Mouse (Mus musculus) Patski (cell line): Measurements from ENCODE around the gene Ncbp2. TPM values are rescaled to one million over a fixed set of nuclear protein-coding genes. Genes with fewer than 3 reads are reported as not detected.
A peak's percentile ranks its signal among the peaks of the same experiment; 100 is the strongest.

Experiments used
- ATAC-seq: fragments of 100-300 bp; one replicate; pipeline ENCODE4 v1.8.0; 2021
- CTCF ChIA-PET: fragments of 350-600 bp; sonication (Branson Sonifier 250); formaldehyde crosslinking; loops from one replicate; lab custom pipeline; 2022; ENCODE audit warnings: inconsistent platforms; lab: Charles Lee
- POLR2A ChIA-PET: fragments of 350-600 bp; sonication (Branson Sonifier 250); formaldehyde crosslinking; loops from one replicate; lab custom pipeline; 2022; ENCODE audit warnings: antibody characterized with exemption, inconsistent platforms; lab: Charles Lee
- DNase-seq: peaks from one replicate; pipeline ENCODE4 v3.0.0-alpha.2; 2011; ENCODE audit warnings: low read depth, low spot score
- H3K27me3 ChIP-seq: fragments of 371-371 bp; one replicate; pipeline ENCODE4 v1.5.1; 2021
- CTCF ChIP-seq: fragments of 100-300 bp; IDR thresholded peaks from one replicate; pipeline ENCODE4 v1.5.1; 2021
- in situ Hi-C: fragments of 300-500 bp; cut with MboI; formaldehyde crosslinking; loops from 3 replicates; pipeline ENCODE4 v1.11.1; 2018; ENCODE audit warnings: low pct_unique_long_range_greater_than_20kb, mixed read lengths
- polyA plus RNA-seq: library from polyadenylated mRNA; unstranded; gene quantifications from one replicate; pipeline ENCODE4 v1.2.3, GENCODE M21; 2021

The Ncbp2 gene
- polyA plus RNA-seq, 1 experiment from 2014 or later: 114 TPM

GRCm38 (mm10) chr16:31963224-31963623, 14.9 kb downstream of the Ncbp2 start:
- ChIA-PET POLR2A (no interaction called here), CTCF (interaction anchor here (1.0 kb wide), 1 partner anchor 19 kb away, joined by 3 read pairs; no protein-coding TSS in a partner anchor)
- ATAC-seq (no peak), DNase-seq (no peak)
- H3K27me3 ChIP-seq: no peaks in the 10 kb centered on the region
- in situ Hi-C loops: no loop called here
- TF ChIP-seq CTCF: no peak

- ChIA-PET POLR2A (no interaction called here), CTCF (no interaction called here)
- no peak for TF ChIP-seq CTCF
- in situ Hi-C loops: no loop called here
- DNase-seq (no peak), ATAC-seq (no peak)
- H3K27me3 ChIP-seq: no peaks in the 10 kb centered on the region
These were observed 26.9 kb downstream of the Ncbp2 start for GRCm38 (mm10) chr16:31975258-31975657.

- no peaks in the 10 kb centered on the region for H3K27me3 ChIP-seq
These were observed 31.2 kb downstream of the Ncbp2 start for GRCm38 (mm10) chr16:31979501-31979900.

GRCm38 (mm10) chr16:31980946-31981345, 32.6 kb downstream of the Ncbp2 start:
- in situ Hi-C loops: no loop called here
- ChIA-PET CTCF (interaction anchor here (0.7 to 1.2 kb wide), 2 partner anchors 9 to 18 kb away, joined by 3 read pairs; no protein-coding TSS in a partner anchor), POLR2A (no interaction called here)
- peak; percentile 28 for TF ChIP-seq CTCF
- no peaks in the 10 kb centered on the region for H3K27me3 ChIP-seq
- DNase-seq: no peak
- ATAC-seq: no peak

More at GRCm38 (mm10) chr16:31979501-31979900, 31.2 kb downstream of the Ncbp2 start:
- in situ Hi-C loops: no loop called here
- no peak for TF ChIP-seq CTCF
- ChIA-PET POLR2A (no interaction called here), CTCF (no interaction called here)
- peak; percentile 47 for ATAC-seq
- no peak for DNase-seq

GRCm38 (mm10) chr16:31992039-31992438, 43.7 kb downstream of the Ncbp2 start:
- CTCF ChIA-PET: no interaction called here
- DNase-seq (no peak), ATAC-seq (no peak)
- H3K27me3 ChIP-seq: no peaks in the 10 kb centered on the region
- POLR2A ChIA-PET: no interaction called here
- in situ Hi-C loops: no loop called here
- TF ChIP-seq CTCF: peak; percentile 44

- DNase-seq: no peak
- no peak for TF ChIP-seq CTCF
- CTCF ChIA-PET: interaction anchor here (0.8 kb wide), 1 partner anchor 10 kb away, joined by 3 read pairs; the partner anchor contains the start of gene Senp5
- in situ Hi-C loops: no loop called here
- H3K27me3 ChIP-seq: no peaks in the 10 kb centered on the region
- ATAC-seq: no peak
- POLR2A ChIA-PET: no interaction called here
These were observed 44.9 kb downstream of the Ncbp2 start for GRCm38 (mm10) chr16:31993195-31993594.

- DNase-seq (no peak), ATAC-seq (no peak)
- H3K27me3 ChIP-seq: no peaks in the 10 kb centered on the region
- in situ Hi-C loops: no loop called here
- ChIA-PET CTCF (no interaction called here), POLR2A (no interaction called here)
- TF ChIP-seq CTCF: no peak
These were observed 45.6 kb downstream of the Ncbp2 start for GRCm38 (mm10) chr16:31993946-31994345.

- in situ Hi-C loops: no loop called here
- no peak for DNase-seq
- CTCF ChIA-PET: no interaction called here
- no peak for ATAC-seq
- no peak for TF ChIP-seq CTCF
- no peaks in the 10 kb centered on the region for H3K27me3 ChIP-seq
- POLR2A ChIA-PET: interaction anchor here (0.6 to 0.9 kb wide), 3 partner anchors 9 to 201 kb away, joined by 3 to 6 read pairs (median 4); no protein-coding TSS in a partner anchor
These were observed 48.1 kb downstream of the Ncbp2 start for GRCm38 (mm10) chr16:31996371-31996770.

- in situ Hi-C loops: loop anchor here (5.0 kb wide), 1 partner anchor 55 kb away; the partner anchor contains the start of genes 0610012G03Rik and Ncbp2
- CTCF ChIA-PET: interaction anchor here (0.7 to 1.8 kb wide), 3 partner anchors 10 to 59 kb away, joined by 3 to 6 read pairs (median 3); no protein-coding TSS in a partner anchor
- POLR2A ChIA-PET: interaction anchor here (0.8 to 1.1 kb wide), 5 partner anchors 14 to 81 kb away, joined by 3 to 5 read pairs (median 3); partner anchors contain the start of genes 0610012G03Rik and Ncbp2
- TF ChIP-seq CTCF: peak; percentile 77
- H3K27me3 ChIP-seq: no peaks in the 10 kb centered on the region
- ATAC-seq: peak; percentile 82
- no peak for DNase-seq
These were observed 54.5 kb downstream of the Ncbp2 start, which contains the start of gene Senp5 for GRCm38 (mm10) chr16:32002509-32003477. TSS of gene Senp5 (minus strand) at chr16:32003287.

- CTCF ChIA-PET: no interaction called here
- DNase-seq (no peak), ATAC-seq (no peak)
- no peaks in the 10 kb centered on the region for H3K27me3 ChIP-seq
- in situ Hi-C loops: loop anchor here (5.0 kb wide), 1 partner anchor 57 kb away; the partner anchor contains the start of genes 0610012G03Rik and Ncbp2
- POLR2A ChIA-PET: no interaction called here
- TF ChIP-seq CTCF: no peak
These were observed 56.4 kb downstream of the Ncbp2 start for GRCm38 (mm10) chr16:32004731-32005130.
